Mouse (Mus musculus) gastrocnemius, postnatal 14 days (tissue): ENCODE data around the gene Sacs. TPM values are rescaled to one million over a fixed set of nuclear protein-coding genes. Genes with fewer than 3 reads are reported as not detected.

ENCODE experiments used
- total RNA-seq, 2 experiments: library from RNA; stranded (reverse); gene quantifications; 2 replicates each; pipeline ENCODE4 v1.2.3; 2021

The Sacs gene
- total RNA-seq, 2 experiments from 2014 or later: 22.8 to 31.4 TPM

Other genes with a start within 250 kb of the Sacs start
- 1 to 10 TPM; 3.7 to 7.4 TPM for gene Tnfrsf19, start 92.0 kb upstream of the Sacs start, total RNA-seq
- 100 to 1,000 TPM; 158 to 177 TPM for gene Sgcg, start 120.0 kb downstream of the Sacs start, total RNA-seq
- under 1 TPM; 0.49 to 0.80 TPM for gene Arl11, start 171.3 kb downstream of the Sacs start, total RNA-seq
- gene Ebpl, start 222.0 kb downstream of the Sacs start, total RNA-seq: 1 to 10 TPM; 1.8 to 1.9 TPM